Mouse (Mus musculus): ENCODE data around the gene Urb2. TPM values are rescaled to one million over a fixed set of nuclear protein-coding genes. Genes with fewer than 3 reads are reported as not detected.
A peak's percentile ranks its signal among the peaks of the same experiment; 100 is the strongest.

Gene Urb2
- total and polyA plus RNA-seq, 3 experiments: 2.6 to 6.3 (median 6.2) TPM

DNA sequence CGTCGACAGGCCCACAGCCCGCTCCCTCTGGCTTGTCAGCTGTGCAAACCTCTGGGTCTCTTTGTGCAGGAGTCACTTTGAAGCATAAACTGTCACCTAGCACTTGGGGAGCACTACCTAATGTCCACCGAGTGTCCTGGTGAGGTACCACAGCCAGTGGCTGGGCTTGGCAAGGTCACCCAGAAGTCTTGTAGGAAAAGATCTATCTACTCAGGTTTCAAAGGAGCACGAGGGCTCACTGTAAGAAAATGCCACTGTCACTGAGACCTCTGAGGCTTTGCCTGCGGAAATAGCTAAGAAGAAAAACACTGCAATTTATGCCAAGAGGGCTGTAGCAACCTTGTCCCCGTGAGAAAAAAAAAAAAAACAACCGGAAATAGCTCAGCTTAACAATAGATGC, 54.7 kb downstream of the Urb2 start:
- peaks cover 4% of the 10 kb centered on the region for H3K4me1 ChIP-seq (ENCODE audit: control insufficient read depth, insufficient read depth, low read length)
- H3K4me3 ChIP-seq: no peak overlapping the region
- intact Hi-C loops (cut with DNase I): no loop called here
- no peak overlapping the region for H3K9ac ChIP-seq (ENCODE audit: low read depth, low read length)
- no peaks in the 10 kb centered on the region for H3K36me3 ChIP-seq (ENCODE audit: control insufficient read depth, insufficient read depth, low read length)
- TF ChIP-seq POLR2A (IDR thresholded peaks at IDR 0.05; ENCODE audit: insufficient read depth, low read depth, low read length) (no peak), CTCF (IDR thresholded peaks at IDR 0.05) (no peak), EP300 (IDR thresholded peaks at IDR 0.05; ENCODE audit: insufficient read depth, low read depth, low read length) (no peak)
- H3K27ac ChIP-seq: no peak overlapping the region
- no peaks in the 10 kb centered on the region for H3K27me3 ChIP-seq (ENCODE audit: control insufficient read depth, insufficient read depth, low read length)
- 53% methylated on average over 8 of the region's 8 CpGs for WGBS
- no peaks in the 10 kb centered on the region for H3K79me2 ChIP-seq (replicated peaks; ENCODE audit: control insufficient read depth, insufficient read depth, low read length)
- no peak for DNase-seq

DNA sequence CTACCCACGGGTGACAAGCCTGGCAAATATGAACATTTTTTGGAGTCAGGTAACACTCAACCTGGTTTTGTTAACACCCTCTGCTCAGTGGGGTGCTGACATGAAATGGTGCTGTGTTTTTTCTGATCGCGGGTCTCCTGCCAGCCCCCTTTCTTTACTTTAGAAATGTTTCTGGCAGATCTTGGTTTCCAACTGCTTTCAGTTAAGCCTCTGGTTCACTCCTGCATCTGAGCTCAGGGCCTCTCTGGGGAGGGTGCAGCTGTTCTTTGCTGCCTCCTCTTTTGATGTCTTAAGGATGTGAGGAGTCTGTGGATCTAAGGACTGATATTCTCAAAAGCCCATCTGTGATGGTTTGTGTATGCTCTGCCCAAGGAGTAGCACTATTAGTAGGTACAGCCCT, 55.1 kb downstream of the Urb2 start:
- no peak overlapping the region for H3K9ac ChIP-seq (ENCODE audit: low read depth, low read length)
- H3K36me3 ChIP-seq (ENCODE audit: control insufficient read depth, insufficient read depth, low read length): no peaks in the 10 kb centered on the region
- no peak for DNase-seq
- H3K79me2 ChIP-seq (replicated peaks; ENCODE audit: control insufficient read depth, insufficient read depth, low read length): no peaks in the 10 kb centered on the region
- H3K4me1 ChIP-seq (ENCODE audit: control insufficient read depth, insufficient read depth, low read length): peaks cover 3% of the 10 kb centered on the region
- H3K27ac ChIP-seq: no peak overlapping the region; the same call in 1 of the 2 replicates
- no peaks in the 10 kb centered on the region for H3K27me3 ChIP-seq (ENCODE audit: control insufficient read depth, insufficient read depth, low read length)
- TF ChIP-seq CTCF (IDR thresholded peaks at IDR 0.05) (no peak), EP300 (IDR thresholded peaks at IDR 0.05; ENCODE audit: insufficient read depth, low read depth, low read length) (no peak), POLR2A (IDR thresholded peaks at IDR 0.05; ENCODE audit: insufficient read depth, low read depth, low read length) (no peak)
- 37% methylated on average over 3 of the region's 3 CpGs for WGBS
- intact Hi-C loops (cut with DNase I): no loop called here
- H3K4me3 ChIP-seq: no peak overlapping the region

DNA sequence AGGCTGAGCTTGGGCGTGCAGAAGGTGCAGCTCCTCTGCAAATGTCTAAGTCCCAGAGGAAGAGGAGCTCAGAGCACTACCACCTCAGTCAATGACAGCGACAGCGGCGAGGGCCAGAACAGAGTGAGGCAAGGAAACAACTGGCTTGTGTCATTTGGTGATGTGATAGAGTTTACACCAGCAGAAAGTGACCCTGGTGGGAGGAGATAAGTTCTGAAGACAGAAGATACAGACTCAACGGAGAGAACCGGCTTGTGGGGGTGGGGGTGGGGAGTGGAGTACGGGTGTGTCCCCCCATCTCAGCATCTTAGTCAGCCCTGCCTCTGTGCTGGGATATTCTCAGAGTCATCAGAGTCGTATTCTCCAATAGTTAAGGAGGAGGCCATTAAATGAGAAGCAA, 56.1 kb downstream of the Urb2 start:
- Histone ChIP-seq H3K27me3 (ENCODE audit: control insufficient read depth, insufficient read depth, low read length) (no peaks in the 10 kb centered on the region), H3K4me1 (ENCODE audit: control insufficient read depth, insufficient read depth, low read length) (peaks cover 3% of the 10 kb centered on the region), H3K27ac (no peak overlapping the region), H3K79me2 (replicated peaks; ENCODE audit: control insufficient read depth, insufficient read depth, low read length) (no peaks in the 10 kb centered on the region), H3K4me3 (no peak overlapping the region), H3K36me3 (ENCODE audit: control insufficient read depth, insufficient read depth, low read length) (no peaks in the 10 kb centered on the region), H3K9ac (ENCODE audit: low read depth, low read length) (no peak overlapping the region)
- WGBS: 74% methylated on average over 8 of the region's 8 CpGs
- intact Hi-C loops (cut with DNase I): no loop called here
- TF ChIP-seq EP300 (IDR thresholded peaks at IDR 0.05; ENCODE audit: insufficient read depth, low read depth, low read length) (no peak), CTCF (IDR thresholded peaks at IDR 0.05) (no peak), POLR2A (IDR thresholded peaks at IDR 0.05; ENCODE audit: insufficient read depth, low read depth, low read length) (no peak)
- no peak for DNase-seq

DNA sequence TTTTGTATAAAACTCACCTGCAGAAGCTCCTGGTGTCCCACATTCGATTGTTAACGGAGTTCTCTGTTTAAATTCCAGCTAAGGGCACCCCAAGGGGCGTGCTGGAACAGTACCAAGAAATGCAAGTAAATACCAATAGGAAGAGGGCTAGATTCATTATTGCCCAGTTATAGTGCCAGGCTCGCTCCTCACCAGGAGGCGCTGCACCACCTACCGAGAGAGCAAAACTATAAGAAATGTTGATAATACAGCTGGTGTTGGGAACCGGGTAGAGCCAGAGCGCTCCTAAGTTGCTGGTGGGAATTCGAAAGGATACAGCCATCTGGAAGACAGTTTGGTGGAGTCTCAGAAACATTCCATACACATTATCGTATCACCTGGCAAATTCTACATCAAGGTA, 56.7 kb downstream of the Urb2 start:
- Histone ChIP-seq H3K27me3 (ENCODE audit: control insufficient read depth, insufficient read depth, low read length) (no peaks in the 10 kb centered on the region), H3K4me3 (no peak overlapping the region), H3K4me1 (ENCODE audit: control insufficient read depth, insufficient read depth, low read length) (peaks cover 3% of the 10 kb centered on the region), H3K36me3 (ENCODE audit: control insufficient read depth, insufficient read depth, low read length) (no peaks in the 10 kb centered on the region), H3K79me2 (replicated peaks; ENCODE audit: control insufficient read depth, insufficient read depth, low read length) (no peaks in the 10 kb centered on the region), H3K27ac (no peak overlapping the region), H3K9ac (ENCODE audit: low read depth, low read length) (no peak overlapping the region)
- no peak for DNase-seq
- TF ChIP-seq POLR2A (IDR thresholded peaks at IDR 0.05; ENCODE audit: insufficient read depth, low read depth, low read length) (no peak), CTCF (IDR thresholded peaks at IDR 0.05) (peak; percentile 25)
- 96% methylated on average over 10 of the region's 10 CpGs for WGBS
- intact Hi-C loops (cut with DNase I): no loop called here

DNA sequence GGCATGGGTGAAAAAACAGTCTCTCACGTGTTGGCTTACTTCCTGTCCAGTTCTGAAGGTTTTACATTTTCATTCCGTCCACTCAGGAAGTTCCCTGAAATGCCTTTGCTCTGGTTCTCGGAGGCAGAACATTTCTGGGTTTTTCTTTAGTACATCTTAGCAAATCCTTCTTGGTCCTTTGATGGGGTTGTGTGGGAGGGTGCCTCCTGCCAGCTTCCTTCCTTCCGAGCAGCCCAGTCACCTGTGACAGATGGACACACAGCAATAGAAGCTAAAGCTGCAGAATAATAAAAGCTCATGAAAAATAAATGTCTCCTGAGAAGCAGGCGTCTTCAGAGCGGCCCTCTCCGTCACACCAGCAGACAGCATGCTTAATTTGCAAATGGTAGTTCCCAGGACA, 57.7 kb downstream of the Urb2 start:
- intact Hi-C loops (cut with DNase I): no loop called here
- peaks cover 3% of the 10 kb centered on the region for H3K4me1 ChIP-seq (ENCODE audit: control insufficient read depth, insufficient read depth, low read length)
- WGBS: 73% methylated on average over 7 of the region's 7 CpGs
- H3K4me3 ChIP-seq: no peak overlapping the region
- H3K27ac ChIP-seq: no peak overlapping the region
- no peak for TF ChIP-seq CTCF (IDR thresholded peaks at IDR 0.05)
- TF ChIP-seq EP300 (IDR thresholded peaks at IDR 0.05; ENCODE audit: insufficient read depth, low read depth, low read length): no peak
- no peak for TF ChIP-seq POLR2A (IDR thresholded peaks at IDR 0.05; ENCODE audit: insufficient read depth, low read depth, low read length)
- no peaks in the 10 kb centered on the region for H3K27me3 ChIP-seq (ENCODE audit: control insufficient read depth, insufficient read depth, low read length)
- H3K79me2 ChIP-seq (replicated peaks; ENCODE audit: control insufficient read depth, insufficient read depth, low read length): no peaks in the 10 kb centered on the region
- no peak overlapping the region for H3K9ac ChIP-seq (ENCODE audit: low read depth, low read length)
- no peak for DNase-seq
- no peaks in the 10 kb centered on the region for H3K36me3 ChIP-seq (ENCODE audit: control insufficient read depth, insufficient read depth, low read length)

- peak; percentile 22 to 42 for DNase-seq
- Histone ChIP-seq H3K4me1 (ENCODE audit: control insufficient read depth, insufficient read depth, low read length) (peaks cover 3% of the 10 kb centered on the region), H3K27me3 (ENCODE audit: control insufficient read depth, insufficient read depth, low read length) (no peaks in the 10 kb centered on the region), H3K27ac (no peak overlapping the region), H3K4me3 (no peak overlapping the region), H3K9ac (ENCODE audit: low read depth, low read length) (no peak overlapping the region), H3K36me3 (ENCODE audit: control insufficient read depth, insufficient read depth, low read length) (no peaks in the 10 kb centered on the region), H3K79me2 (replicated peaks; ENCODE audit: control insufficient read depth, insufficient read depth, low read length) (no peaks in the 10 kb centered on the region)
- intact Hi-C loops (cut with DNase I): no loop called here
- TF ChIP-seq CTCF (IDR thresholded peaks at IDR 0.05) (no peak), EP300 (IDR thresholded peaks at IDR 0.05; ENCODE audit: insufficient read depth, low read depth, low read length) (no peak), POLR2A (IDR thresholded peaks at IDR 0.05; ENCODE audit: insufficient read depth, low read depth, low read length) (no peak)
- WGBS: 64% methylated on average over 21 of the region's 21 CpGs
These were observed 59.4 kb downstream of the Urb2 start for GRCm38 (mm10) chr8:124080467-124081326.
